Mouse (Mus musculus) CH12.LX (cell line): ENCODE measurements around the gene Phpt1. TPM values are rescaled to one million over a fixed set of nuclear protein-coding genes. Genes with fewer than 3 reads are reported as not detected.

ENCODE experiments used
- DNase-seq: peaks from one replicate; pipeline ENCODE4 v3.0.0-alpha.2; 2013; ENCODE audit errors: extremely low read depth
- H3K27ac ChIP-seq: 2 replicates; pipeline ENCODE4 v1.5.1; 2012; ENCODE audit warnings: low read depth, mild to moderate bottlenecking, control low read depth, moderate library complexity; ENCODE audit not compliant: insufficient read depth
- H3K27me3 ChIP-seq: replicated peaks from 2 replicates; pipeline ENCODE3; 2012; ENCODE audit warnings: inconsistent platforms
- H3K36me3 ChIP-seq, 2 experiments: replicated peaks in 1 of 2; 2 replicates each; pipeline versions ENCODE3 to v1.6.1; 2012; ENCODE audit warnings: inconsistent platforms in 1 of 2, low read length in 1 of 2, mild to moderate bottlenecking in 1 of 2, mixed read lengths in 1 of 2, moderate library complexity in 1 of 2; ENCODE audit not compliant: control insufficient read depth in 1 of 2, insufficient read depth in 1 of 2
- H3K4me1 ChIP-seq, 2 experiments: 2 replicates each; pipeline ENCODE4 v1.6.1; 2012; ENCODE audit warnings: inconsistent platforms in 1 of 2, moderate library complexity in 1 of 2; ENCODE audit not compliant: insufficient read depth in 2 of 2, control insufficient read depth in 1 of 2
- H3K4me2 ChIP-seq: 2 replicates; pipeline ENCODE4 v1.6.1; 2012; ENCODE audit warnings: low read depth, mild to moderate bottlenecking, control low read depth; ENCODE audit not compliant: poor library complexity, insufficient read depth, severe bottlenecking
- H3K4me3 ChIP-seq, 3 experiments: fragments of 150-350 bp in 1 of 3; sonication (generic) in 1 of 3; replicated peaks in 1 of 3; 2 replicates each; pipeline versions ENCODE3 to v1.5.1; 2011 to 2012; ENCODE audit warnings: low read depth in 2 of 3, low read length in 2 of 3, mild to moderate bottlenecking in 2 of 3, moderate library complexity in 2 of 3, control low read depth in 1 of 3, improper control_type of control experiment in 1 of 3, inconsistent platforms in 1 of 3, mixed read lengths in 1 of 3; ENCODE audit not compliant: poor library complexity in 1 of 3
- H3K79me2 ChIP-seq: replicated peaks from 2 replicates; pipeline ENCODE4 v1.6.1; 2012; ENCODE audit warnings: mild to moderate bottlenecking, moderate library complexity; ENCODE audit not compliant: control insufficient read depth, poor library complexity, insufficient read depth, severe bottlenecking; ENCODE audit errors: extremely low read depth
- H3K9ac ChIP-seq: 2 replicates; pipeline ENCODE4 v1.6.1; 2012; ENCODE audit warnings: low read depth, mild to moderate bottlenecking, control low read depth, moderate library complexity; ENCODE audit not compliant: insufficient read depth
- H3K9me3 ChIP-seq: replicated peaks from 2 replicates; pipeline ENCODE3; 2012; ENCODE audit warnings: low read length, inconsistent platforms, mixed read lengths
- BHLHE40 ChIP-seq: IDR thresholded peaks from 2 replicates; pipeline ENCODE4 v1.6.1; 2011; ENCODE audit warnings: mild to moderate bottlenecking, low read depth, low read length, improper control_type of control experiment
- CHD1 ChIP-seq: IDR thresholded peaks from 2 replicates; pipeline ENCODE4 v1.6.1; 2012; ENCODE audit warnings: low read depth, low read length, improper control_type of control experiment, inconsistent platforms
- CHD2 ChIP-seq: IDR thresholded peaks from 2 replicates; pipeline ENCODE4 v1.6.1; 2011; ENCODE audit warnings: low read length, improper control_type of control experiment
- CTCF ChIP-seq, 2 experiments: IDR thresholded peaks in 1 of 2; conservative IDR thresholded peaks in 1 of 2; 2 replicates each; pipeline ENCODE4 v1.5.1; 2011 to 2012; ENCODE audit warnings: low read depth in 2 of 2, low read length in 2 of 2, improper control_type of control experiment in 1 of 2, inconsistent platforms in 1 of 2, mild to moderate bottlenecking in 1 of 2, moderate library complexity in 1 of 2
- E2F4 ChIP-seq: IDR thresholded peaks from 2 replicates; pipeline ENCODE4 v1.6.1; 2011; ENCODE audit warnings: low read depth, low read length, improper control_type of control experiment; ENCODE audit not compliant: insufficient replicate concordance
- ELF1 ChIP-seq: IDR thresholded peaks from 2 replicates; pipeline ENCODE4 v1.6.1; 2014; ENCODE audit warnings: low read depth, mild to moderate bottlenecking, inconsistent platforms, low read length, improper control_type of control experiment
- EP300 ChIP-seq: IDR thresholded peaks from 2 replicates; pipeline ENCODE4 v1.6.1; 2011; ENCODE audit warnings: low read length, improper control_type of control experiment
- ETS1 ChIP-seq: conservative IDR thresholded peaks from 2 replicates; pipeline ENCODE4 v1.6.1; 2012; ENCODE audit warnings: low read depth, mild to moderate bottlenecking, inconsistent platforms, low read length, improper control_type of control experiment, moderate library complexity
- GABPA ChIP-seq: IDR thresholded peaks from 2 replicates; pipeline ENCODE4 v1.6.1; 2012; ENCODE audit warnings: low read depth, low read length, improper control_type of control experiment, inconsistent platforms; ENCODE audit not compliant: insufficient replicate concordance
- HCFC1 ChIP-seq: IDR thresholded peaks from 2 replicates; pipeline ENCODE4 v1.6.1; 2012; ENCODE audit warnings: low read depth, mild to moderate bottlenecking, inconsistent platforms, low read length, improper control_type of control experiment
- IRF4 ChIP-seq: IDR thresholded peaks from 2 replicates; pipeline ENCODE4 v1.6.1; 2014; ENCODE audit warnings: low read depth, mild to moderate bottlenecking, inconsistent platforms, low read length, improper control_type of control experiment
- JUN ChIP-seq: IDR thresholded peaks from 2 replicates; pipeline ENCODE4 v1.6.1; 2011; ENCODE audit warnings: low read depth, mild to moderate bottlenecking, low read length, improper control_type of control experiment, moderate library complexity; ENCODE audit not compliant: insufficient read depth
- JUND ChIP-seq: conservative IDR thresholded peaks from 2 replicates; pipeline ENCODE4 v1.6.1; 2011; ENCODE audit warnings: low read depth, low read length, improper control_type of control experiment
- KAT2A ChIP-seq: IDR thresholded peaks from 2 replicates; pipeline ENCODE4 v1.6.1; 2012; ENCODE audit warnings: low read length, improper control_type of control experiment, inconsistent platforms; ENCODE audit not compliant: insufficient replicate concordance
- MAFK ChIP-seq: IDR thresholded peaks from 2 replicates; pipeline ENCODE4 v1.6.1; 2011; ENCODE audit warnings: low read length, improper control_type of control experiment; ENCODE audit not compliant: insufficient replicate concordance
- MAX ChIP-seq: IDR thresholded peaks from 2 replicates; pipeline ENCODE4 v1.6.1; 2011; ENCODE audit warnings: low read length, improper control_type of control experiment
- MAZ ChIP-seq: IDR thresholded peaks from 2 replicates; pipeline ENCODE4 v1.6.1; 2012; ENCODE audit warnings: low read depth, mild to moderate bottlenecking, inconsistent platforms, low read length, improper control_type of control experiment, moderate library complexity
- MEF2A ChIP-seq: IDR thresholded peaks from 2 replicates; pipeline ENCODE4 v1.6.1; 2014; ENCODE audit warnings: low read depth, mild to moderate bottlenecking, inconsistent platforms, low read length, improper control_type of control experiment, borderline replicate concordance
- MXI1 ChIP-seq: IDR thresholded peaks from 2 replicates; pipeline ENCODE4 v1.6.1; 2011; ENCODE audit warnings: mild to moderate bottlenecking, low read depth, low read length, improper control_type of control experiment
- MYC ChIP-seq: IDR thresholded peaks from 2 replicates; pipeline ENCODE4 v1.6.1; 2011; ENCODE audit warnings: low read depth, mild to moderate bottlenecking, improper control_type of control experiment, low read length
- NELFE ChIP-seq: IDR thresholded peaks from 2 replicates; pipeline ENCODE4 v1.6.1; 2011; ENCODE audit warnings: low read depth, low read length, improper control_type of control experiment
- NRF1 ChIP-seq: IDR thresholded peaks from 2 replicates; pipeline ENCODE4 v1.6.1; 2014; ENCODE audit warnings: low read depth, mild to moderate bottlenecking, inconsistent platforms, low read length, improper control_type of control experiment, moderate library complexity
- PAX5 ChIP-seq: IDR thresholded peaks from 2 replicates; pipeline ENCODE4 v1.6.1; 2012; ENCODE audit warnings: low read length, inconsistent platforms, mixed read lengths
- POLR2A ChIP-seq: IDR thresholded peaks from 2 replicates; pipeline ENCODE4 v1.6.1; 2011; ENCODE audit warnings: low read depth, mild to moderate bottlenecking, improper control_type of control experiment, low read length
- POLR2AphosphoS2 ChIP-seq: IDR thresholded peaks from 2 replicates; pipeline ENCODE4 v1.6.1; 2011; ENCODE audit warnings: low read depth, low read length, improper control_type of control experiment
- RAD21 ChIP-seq: IDR thresholded peaks from 2 replicates; pipeline ENCODE4 v1.6.1; 2011; ENCODE audit warnings: low read depth, mild to moderate bottlenecking, low read length, improper control_type of control experiment, moderate library complexity
- RCOR1 ChIP-seq: conservative IDR thresholded peaks from 2 replicates; pipeline ENCODE4 v1.6.1; 2012; ENCODE audit warnings: low read depth, mild to moderate bottlenecking, inconsistent platforms, low read length, improper control_type of control experiment
- SMC3 ChIP-seq: IDR thresholded peaks from 2 replicates; pipeline ENCODE4 v1.6.1; 2011; ENCODE audit warnings: low read depth, low read length, improper control_type of control experiment
- TBP ChIP-seq: conservative IDR thresholded peaks from 2 replicates; pipeline ENCODE4 v1.6.1; 2011; ENCODE audit warnings: low read depth, low read length, improper control_type of control experiment
- TCF12 ChIP-seq: IDR thresholded peaks from 2 replicates; pipeline ENCODE4 v1.6.1; 2014; ENCODE audit warnings: low read depth, mild to moderate bottlenecking, inconsistent platforms, low read length, improper control_type of control experiment
- UBTF ChIP-seq: IDR thresholded peaks from 2 replicates; pipeline ENCODE4 v1.6.1; 2012; ENCODE audit warnings: low read depth, mild to moderate bottlenecking, inconsistent platforms, low read length, improper control_type of control experiment, moderate library complexity
- USF1 ChIP-seq: IDR thresholded peaks from 2 replicates; pipeline ENCODE4 v1.6.1; 2014; ENCODE audit warnings: low read depth, mild to moderate bottlenecking, inconsistent platforms, low read length, improper control_type of control experiment
- USF2 ChIP-seq: conservative IDR thresholded peaks from 2 replicates; pipeline ENCODE4 v1.6.1; 2011; ENCODE audit warnings: low read depth, low read length, improper control_type of control experiment
- ZC3H11A ChIP-seq: IDR thresholded peaks from 2 replicates; pipeline ENCODE4 v1.6.1; 2012; ENCODE audit warnings: low read depth, mild to moderate bottlenecking, inconsistent platforms, low read length, improper control_type of control experiment
- ZKSCAN1 ChIP-seq: IDR thresholded peaks from 2 replicates; pipeline ENCODE4 v1.6.1; 2012; ENCODE audit warnings: low read depth, inconsistent platforms, low read length, improper control_type of control experiment, borderline replicate concordance
- ZMIZ1 ChIP-seq: IDR thresholded peaks from 2 replicates; pipeline ENCODE4 v1.6.1; 2012; ENCODE audit warnings: low read depth, mild to moderate bottlenecking, inconsistent platforms, low read length, improper control_type of control experiment
- ZNF384 ChIP-seq: IDR thresholded peaks from 2 replicates; pipeline ENCODE4 v1.6.1; 2012; ENCODE audit warnings: low read depth, low read length, improper control_type of control experiment, inconsistent platforms
- dilution Hi-C: fragments of 300-500 bp; cut with MboI; formaldehyde crosslinking; loops from 2 replicates; pipeline ENCODE4 v1.14.3; 2020; ENCODE audit warnings: low sequenced_read_pairs; ENCODE audit not compliant: extremely low pct_unique_long_range_greater_than_20kb, extremely low pct_ligation_motif_present
- in situ Hi-C: fragments of 300-500 bp; cut with MboI; formaldehyde crosslinking; loops from 3 replicates; pipeline ENCODE4 v1.14.3; 2019; ENCODE audit warnings: low sequenced_read_pairs, low pct_ligation_motif_present, low pct_unique_long_range_greater_than_20kb, mixed read lengths
- polyA plus RNA-seq: library from polyadenylated mRNA; unstranded; fragments of >175 nt; gene quantifications from 2 replicates; pipeline ENCODE4 v1.2.1, GENCODE M21; 2012; ENCODE audit warnings: low read depth; ENCODE audit not compliant: insufficient read length
- total RNA-seq, 2 experiments: library from RNA; depleted of rRNA; stranded (reverse); fragments of 300-350 nt in 1 of 2; fragments of >200 nt in 1 of 2; gene quantifications; 2 replicates each; pipeline ENCODE4 v1.2.3; 2012 to 2014

The Phpt1 gene
- 46.6 and 47.2 TPM in 2 replicates for total RNA-seq (2012; rRNA removed)
- total RNA-seq (2014; rRNA removed): 32.6 and 37.9 TPM in 2 replicates
- 66.9 and 69.7 TPM in 2 replicates for polyA plus RNA-seq

- Histone ChIP-seq H3K9me3 (peaks cover 36% of the 10 kb centered on the region), H3K4me1 (peaks cover 4 to 24% of the 10 kb centered on the region in 2 experiments; a peak in 3 of 4 replicates), H3K27me3 (no peaks in the 10 kb centered on the region), H3K79me2 (no peaks in the 10 kb centered on the region), H3K27ac (peak within 1 kb of the TSS; percentile 80), H3K9ac (peak within 1 kb of the TSS; percentile 80), H3K36me3 (peaks cover 18 to 72% of the 10 kb centered on the region in 2 experiments), H3K4me3 (peak within 1 kb of the TSS; percentile 55 to 84 (median 67)), H3K4me2 (peak within 1 kb of the TSS; percentile 62)
- in situ Hi-C loops: no loop called here
- dilution Hi-C loops: no loop called here
- DNase-seq: peak; percentile 98
- TF ChIP-seq NRF1: peak; percentile 63; the same call in 1 of the 2 replicates
- TF ChIP-seq ETS1: no peak
- no peak for TF ChIP-seq E2F4
- TF ChIP-seq JUND: no peak
- no peak; the same call in 1 of the 2 replicates for TF ChIP-seq MAZ
- TF ChIP-seq CHD1: no peak
- TF ChIP-seq MEF2A: peak; percentile 25; the same call in 1 of the 2 replicates
- TF ChIP-seq ZC3H11A: no peak
- TF ChIP-seq MXI1: no peak
- TF ChIP-seq UBTF: no peak
- TF ChIP-seq IRF4: no peak; the same call in 1 of the 2 replicates
- no peak for TF ChIP-seq RAD21
- TF ChIP-seq USF1: no peak
- TF ChIP-seq TBP: peak; percentile 74; the same call in 1 of the 2 replicates
- no peak for TF ChIP-seq MAFK
- TF ChIP-seq USF2: no peak
- no peak for TF ChIP-seq CTCF (conservative IDR thresholded peaks at IDR 0.05 in 1 of 2, IDR thresholded peaks at IDR 0.05 in 1 of 2; ENCODE audit: low read depth in 2 of 2, low read length in 2 of 2)
- TF ChIP-seq ZMIZ1: peak; percentile 71; the same call in 1 of the 2 replicates
- TF ChIP-seq MAX: peak; percentile 64; the same call in 1 of the 2 replicates
- 0 out of 2 replicates have a peak, but pooled peaks have one; percentile 3 for TF ChIP-seq BHLHE40
- TF ChIP-seq ZNF384: no peak
- no peak for TF ChIP-seq ZKSCAN1
- peak; percentile 84 for TF ChIP-seq POLR2A
- TF ChIP-seq GABPA: no peak; the same call in 1 of the 2 replicates
- TF ChIP-seq CHD2: peak; percentile 97
- peak; percentile 85 for TF ChIP-seq HCFC1
- TF ChIP-seq EP300: no peak
- peak; percentile 35; the same call in 1 of the 2 replicates for TF ChIP-seq ELF1
- TF ChIP-seq JUN: no peak
- TF ChIP-seq SMC3: no peak
- no peak for TF ChIP-seq RCOR1
- no peak for TF ChIP-seq PAX5
- peak; percentile 71 for TF ChIP-seq NELFE
- no peak for TF ChIP-seq MYC
- peak; percentile 72; the same call in 1 of the 2 replicates for TF ChIP-seq KAT2A
- peak; percentile 86; the same call in 1 of the 2 replicates for TF ChIP-seq POLR2AphosphoS2
- TF ChIP-seq TCF12: peak; percentile 22; the same call in 1 of the 2 replicates
These were observed at the start of gene Phpt1, which contains the start of gene Mamdc4 for GRCm38 (mm10) chr2:25574579-25575431. Phpt1 (minus strand) TSS chr2:25575224. Mamdc4 (minus strand) TSS chr2:25574845.
